Mouse (Mus musculus) forelimb bud, embryonic 11.5 days (tissue): ENCODE measurements around the gene Cnot6.

Experiments used
- DNase-seq: peaks from one replicate; pipeline ENCODE4 v3.0.0-alpha.2; 2012; ENCODE audit warnings: low read depth, low spot score

The Cnot6 gene

DNA sequence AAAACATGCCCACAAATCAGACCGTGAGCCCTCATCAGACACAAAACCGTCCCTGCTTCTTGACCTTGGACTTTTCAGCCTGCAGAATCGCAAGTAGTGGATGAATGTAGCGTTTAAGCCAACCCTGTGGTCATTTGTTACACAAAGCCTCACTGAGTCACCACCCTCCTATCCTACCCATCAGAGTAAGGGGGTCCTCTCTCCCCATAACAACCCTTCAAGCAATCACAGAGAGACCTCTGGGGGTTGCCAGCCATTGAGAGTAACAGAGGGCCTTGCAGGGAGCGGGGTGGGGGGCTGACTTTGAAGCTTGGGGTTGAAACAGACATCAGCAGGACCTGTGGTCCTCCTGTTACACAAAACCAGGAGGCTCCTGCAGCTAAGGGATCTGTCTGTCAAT is 57.9 kb downstream of the Cnot6 start:
- no peak for DNase-seq

DNA sequence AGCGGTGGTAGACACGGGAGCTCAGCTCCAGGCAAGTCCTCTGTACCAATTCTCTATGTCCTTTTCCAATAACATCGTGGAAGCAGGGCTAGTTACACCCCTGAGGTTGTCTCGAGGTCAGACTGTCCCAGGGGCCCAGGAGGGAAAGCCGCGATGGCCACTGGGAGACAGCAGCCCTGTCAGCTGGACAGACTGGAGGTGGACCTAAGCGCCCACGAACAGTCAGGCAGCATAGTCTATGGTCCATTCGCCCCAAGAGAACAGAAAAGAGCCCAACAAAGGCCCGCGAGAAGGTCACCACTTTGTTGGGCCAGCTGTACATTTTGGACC is 59.5 kb downstream of the Cnot6 start:
- DNase-seq: no peak

DNA sequence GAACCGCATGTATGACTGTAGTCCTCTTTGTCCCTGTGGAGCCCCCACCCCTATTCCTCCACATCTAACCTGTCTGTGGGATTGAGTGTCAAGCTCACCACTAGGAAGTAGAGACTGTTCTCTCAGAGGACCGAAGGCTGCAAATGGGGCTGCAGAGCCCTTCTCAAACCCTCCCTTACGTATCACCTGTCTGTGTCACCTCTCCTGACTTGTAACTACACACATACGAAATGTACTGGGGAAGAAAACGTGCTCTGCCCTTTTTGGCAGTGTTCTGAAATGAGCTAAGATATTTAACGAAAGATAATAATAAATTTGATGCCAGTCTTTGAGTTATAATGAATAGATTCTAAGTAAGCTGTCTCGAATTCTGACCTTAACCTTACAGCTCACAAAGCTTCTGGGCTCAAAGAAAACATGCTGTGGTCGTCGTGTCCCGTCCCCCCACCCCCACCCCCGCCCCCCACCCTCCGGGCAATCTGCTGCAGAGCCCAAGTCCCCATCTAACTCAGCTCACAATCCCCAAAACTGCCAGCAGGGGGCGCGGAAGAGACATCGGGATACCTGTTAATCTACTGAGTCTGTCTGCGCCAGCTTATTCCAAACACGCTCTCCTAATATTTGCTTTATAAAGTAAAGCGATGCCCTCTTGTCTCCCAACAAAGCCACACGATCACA is 60.0 kb downstream of the Cnot6 start:
- DNase-seq: peak; percentile 79

DNA sequence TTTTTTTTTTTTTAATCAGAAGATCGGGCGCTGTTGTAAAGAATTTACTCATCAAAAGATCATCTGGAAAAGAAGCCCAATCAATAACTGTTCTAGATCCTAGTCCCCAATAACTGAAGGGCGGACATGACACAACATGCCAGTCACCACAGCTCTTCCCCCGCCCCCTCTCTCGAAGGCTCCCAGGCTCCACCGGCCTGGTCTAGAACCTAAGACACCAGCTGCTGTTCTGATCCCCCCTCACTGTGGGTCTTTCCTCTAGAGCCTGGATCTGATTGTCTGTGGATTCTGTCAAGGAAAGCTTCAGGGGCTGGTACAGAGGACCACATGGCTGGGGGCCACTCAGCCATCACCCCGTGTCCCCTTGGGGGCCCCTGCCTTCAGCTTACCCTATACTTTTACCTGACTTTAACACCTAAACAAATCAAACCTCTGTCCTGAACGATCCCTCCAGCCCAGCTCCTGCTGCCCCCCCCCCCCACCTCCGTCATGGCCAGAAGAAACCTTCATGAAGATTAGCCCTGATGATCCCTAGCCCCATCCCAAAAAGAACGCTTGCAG is 60.7 kb downstream of the Cnot6 start:
- DNase-seq: no peak

DNA sequence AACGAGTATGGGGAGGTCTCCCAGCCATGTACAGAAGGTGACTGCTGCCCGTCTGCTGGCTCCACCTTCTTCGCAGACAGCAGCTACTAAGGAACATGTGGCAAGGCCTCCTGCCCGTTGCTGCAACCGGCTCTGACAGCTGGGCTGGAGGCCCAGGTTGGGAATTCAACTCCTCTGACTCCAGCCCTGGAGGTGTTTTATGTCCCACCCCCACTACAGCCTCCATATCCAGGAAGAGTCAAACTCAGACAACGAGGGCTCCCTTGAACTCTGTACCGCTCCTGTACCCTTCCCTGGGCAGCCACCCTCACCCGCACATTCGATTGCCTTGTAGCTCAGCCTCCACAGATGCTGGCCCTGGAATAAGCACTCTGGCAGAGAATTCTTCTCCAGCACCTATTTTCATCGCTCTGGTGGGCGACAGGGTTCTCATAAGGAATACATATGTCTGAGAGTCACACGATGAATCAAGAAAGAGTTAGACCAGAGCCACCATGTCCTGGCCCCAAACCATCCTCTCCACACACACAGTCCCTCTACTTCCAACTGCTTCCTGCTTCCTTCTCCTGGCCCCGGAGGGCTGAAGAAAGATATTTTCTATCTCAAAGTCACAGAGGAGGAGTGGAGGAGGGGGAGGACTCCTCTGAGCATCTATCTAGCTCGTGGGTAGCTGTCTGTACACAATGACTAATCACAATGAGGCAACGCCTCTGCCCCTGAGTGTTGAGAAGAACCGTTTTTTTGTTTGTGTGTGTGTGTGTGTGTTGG is 61.3 kb downstream of the Cnot6 start:
- DNase-seq: no peak

DNA sequence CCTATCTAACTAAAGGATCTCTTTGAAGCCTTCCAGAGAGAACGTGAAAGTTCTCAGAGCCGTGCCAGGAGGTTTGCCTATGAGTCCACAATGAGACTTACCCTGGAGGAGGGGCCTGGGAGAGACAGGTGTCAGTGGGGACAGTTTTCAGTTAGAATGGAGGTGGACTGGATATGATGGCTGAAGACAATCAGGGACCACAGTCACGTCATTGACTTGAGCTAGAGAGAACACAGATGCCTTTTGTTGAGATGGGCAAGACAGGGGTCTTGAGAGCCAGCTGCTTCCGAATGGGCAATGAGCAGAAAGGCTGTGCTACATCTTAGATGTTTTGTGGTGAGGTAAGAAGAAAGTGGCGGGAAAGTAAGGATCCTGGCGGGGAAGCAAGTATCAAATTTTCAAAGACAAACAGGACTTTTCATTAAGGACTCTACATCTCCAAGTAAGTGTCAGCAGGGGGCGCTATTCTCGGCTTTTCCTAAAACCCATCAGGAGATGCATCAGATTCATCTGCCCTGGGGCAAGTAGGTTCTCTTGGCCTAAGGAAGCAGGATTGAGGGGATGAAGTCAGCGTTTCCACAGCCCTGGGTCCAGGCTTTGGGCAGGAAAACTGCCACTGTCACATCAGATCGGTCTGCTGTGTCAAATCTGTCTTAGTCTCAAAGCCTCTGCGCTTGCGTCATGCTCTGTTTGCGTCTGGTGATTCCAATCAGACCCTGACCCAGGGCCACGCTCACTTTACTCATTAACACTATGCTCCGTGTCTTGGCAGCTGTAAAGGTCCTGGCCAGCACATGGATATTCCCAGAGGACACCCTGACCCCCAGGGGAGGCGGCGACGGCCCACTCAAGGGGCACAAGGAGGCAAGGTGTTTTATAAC is 62.2 kb downstream of the Cnot6 start:
- peak; percentile 52 for DNase-seq

DNA sequence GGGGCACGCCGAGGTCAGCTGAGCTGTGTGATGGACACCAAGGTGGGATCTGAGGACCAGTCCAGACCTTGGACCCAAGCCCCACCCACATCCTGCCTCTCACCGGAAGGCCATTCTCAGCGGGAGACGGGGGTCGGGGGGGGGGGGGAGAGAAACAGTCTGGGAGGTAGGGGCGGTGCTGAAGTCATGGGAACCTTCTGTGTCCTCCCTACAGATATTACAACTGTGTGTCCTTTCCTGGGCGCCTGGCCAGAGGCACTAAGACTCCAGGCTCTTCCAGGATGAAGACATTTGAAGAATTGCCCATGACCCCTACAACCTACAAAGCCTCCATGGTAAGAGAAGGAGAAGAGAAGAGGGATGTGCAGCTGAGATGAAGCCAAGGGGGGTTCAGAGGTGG is 66.8 kb downstream of the Cnot6 start:
- no peak for DNase-seq

DNA sequence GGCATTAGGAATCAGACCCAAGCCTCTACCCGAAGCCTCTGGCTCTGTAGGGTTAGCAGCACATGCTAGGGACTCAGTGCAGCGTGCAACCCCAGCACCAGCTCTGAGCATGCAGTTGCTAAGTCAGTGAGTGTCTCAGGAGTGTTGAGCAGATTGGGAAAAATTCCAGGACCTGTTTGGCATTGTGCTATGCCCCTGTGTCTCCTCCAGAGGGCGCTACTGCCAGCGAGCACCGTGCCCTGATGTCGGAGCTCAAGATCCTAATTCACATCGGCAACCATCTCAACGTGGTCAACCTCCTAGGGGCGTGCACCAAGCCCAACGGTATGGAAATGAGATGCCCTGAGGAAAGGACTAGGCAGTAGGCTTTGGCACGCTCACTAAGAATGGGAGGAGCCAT is 76.1 kb downstream of the Cnot6 start:
- peak; percentile 35 for DNase-seq

DNA sequence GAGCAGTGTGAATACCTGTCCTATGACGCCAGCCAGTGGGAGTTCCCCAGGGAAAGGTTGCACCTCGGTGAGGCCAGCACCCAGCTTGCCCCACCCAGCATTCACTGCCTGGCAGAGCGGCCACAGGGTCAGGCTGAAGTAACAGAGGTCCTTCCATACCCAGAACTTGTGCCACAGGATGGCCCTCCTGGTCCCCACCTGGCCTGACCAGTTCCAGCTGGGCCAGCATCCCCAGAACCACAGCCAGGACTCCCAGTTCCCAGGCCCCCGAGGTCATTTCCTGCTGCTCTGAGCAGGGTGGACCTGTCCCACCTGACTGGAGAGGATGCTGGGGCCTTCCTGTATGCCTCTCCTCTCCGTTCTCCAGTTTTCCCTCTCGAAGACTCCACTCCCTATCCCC is 76.9 kb downstream of the Cnot6 start:
- no peak for DNase-seq

DNA sequence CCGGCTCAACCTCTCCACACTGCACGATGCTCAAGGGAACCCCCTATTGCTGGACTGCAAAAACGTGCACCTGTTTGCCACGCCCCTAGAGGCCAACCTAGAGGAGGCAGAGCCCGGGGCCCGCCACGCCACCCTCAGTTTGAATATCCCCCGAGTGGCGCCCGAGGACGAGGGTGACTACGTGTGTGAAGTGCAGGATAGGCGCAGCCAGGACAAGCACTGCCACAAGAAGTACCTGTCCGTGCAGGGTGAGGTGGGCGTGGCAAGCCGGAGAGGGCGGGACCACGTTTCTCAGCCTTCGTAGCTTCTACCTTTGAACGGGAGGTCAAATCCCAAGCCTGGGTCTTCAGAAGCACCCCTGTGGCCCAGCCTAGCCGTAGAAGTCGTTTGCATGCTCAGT is 78.4 kb downstream of the Cnot6 start:
- no peak for DNase-seq

DNA sequence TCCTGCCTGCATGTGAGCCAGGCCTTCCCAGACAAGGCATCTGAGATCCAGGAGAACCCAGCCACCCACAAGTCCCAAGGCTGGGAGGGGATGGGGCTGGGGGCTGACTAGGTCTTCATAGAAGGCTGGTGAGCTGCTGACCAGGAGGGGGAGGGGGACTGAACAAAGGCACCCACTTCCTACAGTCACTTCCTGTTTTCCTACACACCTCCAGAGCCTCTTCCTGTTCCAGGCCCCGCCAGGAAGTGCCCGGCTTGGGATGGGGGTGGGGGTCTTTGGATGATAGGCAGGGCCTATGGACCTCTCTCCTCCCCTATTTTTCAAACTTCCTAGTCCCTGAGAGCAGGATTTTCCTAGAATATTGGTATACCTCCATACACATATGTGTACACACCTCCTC is 80.3 kb downstream of the Cnot6 start:
- no peak for DNase-seq

DNA sequence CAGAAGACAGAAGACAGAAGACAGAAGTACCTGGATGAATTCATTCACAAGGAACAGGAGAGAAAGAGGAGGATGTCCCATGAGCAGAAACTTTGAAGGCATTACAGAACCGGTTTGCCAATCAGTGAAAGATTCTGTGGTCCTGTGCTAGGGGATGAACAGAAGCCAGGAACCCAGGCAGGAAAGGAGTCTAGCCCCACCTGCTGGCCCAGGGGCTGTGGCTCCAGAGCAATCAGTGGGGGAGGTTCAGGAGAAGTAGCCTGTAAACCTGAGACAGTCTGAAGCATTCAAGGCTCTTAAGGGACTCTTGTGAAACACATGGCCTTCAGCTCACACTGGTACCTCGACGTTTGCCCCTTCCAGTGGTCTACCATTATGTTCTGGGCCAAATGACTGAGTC is 81.4 kb downstream of the Cnot6 start:
- DNase-seq: no peak

DNA sequence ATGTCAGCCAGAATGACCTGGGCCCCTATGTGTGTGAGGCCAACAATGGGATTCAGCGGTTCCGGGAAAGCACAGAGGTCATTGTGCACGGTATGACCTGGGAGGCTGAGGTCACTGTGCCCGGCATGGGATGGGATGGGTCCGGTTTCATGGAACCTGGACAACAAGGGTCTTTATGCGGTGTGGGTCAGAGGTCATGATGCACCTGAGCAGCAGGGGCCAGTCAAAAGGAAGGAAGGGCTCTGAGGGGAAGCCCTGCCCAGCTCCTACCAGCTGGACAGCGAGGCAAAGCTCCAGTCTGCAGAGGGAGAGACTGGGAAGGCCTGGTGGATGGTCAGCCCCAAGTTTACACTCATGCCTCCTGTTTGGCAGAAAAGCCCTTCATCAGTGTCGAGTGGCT is 85.8 kb downstream of the Cnot6 start:
- DNase-seq: no peak

DNA sequence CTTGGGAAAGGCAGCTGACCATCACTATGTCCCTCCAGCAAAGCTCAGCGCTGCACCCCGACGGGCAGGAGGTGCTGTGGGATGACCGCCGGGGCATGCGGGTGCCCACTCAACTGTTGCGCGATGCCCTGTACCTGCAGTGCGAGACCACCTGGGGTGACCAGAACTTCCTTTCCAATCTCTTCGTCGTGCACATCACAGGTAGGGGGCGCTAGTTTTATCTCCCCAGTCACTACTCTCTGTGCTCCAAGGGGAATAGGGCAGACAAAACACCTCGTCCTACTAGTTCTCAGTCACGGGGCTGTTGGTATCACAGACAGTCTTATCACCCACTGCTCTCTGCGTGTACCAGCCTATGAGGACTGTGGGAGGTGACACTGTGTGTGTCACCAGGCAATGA is 86.7 kb downstream of the Cnot6 start:
- no peak for DNase-seq

DNA sequence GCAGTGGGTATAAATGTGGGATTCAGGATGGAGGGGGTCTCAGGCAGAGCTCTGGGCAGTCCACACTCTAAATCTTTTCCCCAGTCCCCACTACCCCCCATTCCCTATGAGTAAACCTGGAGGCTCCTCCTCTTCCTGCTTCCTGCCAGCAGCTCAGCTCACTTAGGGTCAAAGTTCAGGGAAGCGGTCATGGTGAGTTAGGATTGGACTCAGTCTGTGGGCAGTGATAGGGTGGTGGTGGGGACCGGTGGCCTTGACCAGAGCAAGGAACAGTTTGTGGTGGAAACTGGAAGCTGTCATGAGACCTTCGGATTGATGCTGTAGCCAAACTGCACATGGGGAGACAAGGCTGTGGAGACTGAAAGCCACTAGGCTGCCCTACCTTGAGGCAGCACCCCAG is 88.4 kb downstream of the Cnot6 start:
- no peak for DNase-seq

DNA sequence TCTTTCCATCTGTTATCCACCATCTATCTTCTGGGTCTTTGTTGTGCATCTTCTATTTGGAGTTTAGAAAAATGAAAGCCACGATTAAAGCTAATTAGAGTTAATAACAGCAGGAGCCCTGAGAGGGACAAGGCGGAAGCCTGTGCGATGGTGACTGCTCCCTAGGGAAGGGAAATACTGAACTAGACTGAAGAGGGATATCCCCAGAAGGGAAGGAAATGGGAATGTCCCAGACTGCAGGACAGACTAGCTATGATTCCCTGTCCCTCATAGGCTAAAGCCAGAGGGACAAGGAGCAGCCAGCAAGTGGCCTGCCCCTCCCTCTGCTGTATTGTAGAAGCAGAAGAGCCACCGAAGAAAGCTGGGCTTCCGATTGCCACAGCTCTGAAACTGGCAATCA is 90.6 kb downstream of the Cnot6 start:
- no peak for DNase-seq
